Mouse (Mus musculus) liver, postnatal 0 days (tissue): ENCODE data around the gene Ccdc32. TPM values are rescaled to one million over a fixed set of nuclear protein-coding genes. Genes with fewer than 3 reads are reported as not detected.

Source experiments
- ATAC-seq: fragments of 200-750 bp; cut with Nextera tagmentation; 2 replicates; pipeline ENCODE4 v1.8.0; 2017; ENCODE audit warnings: mild to moderate bottlenecking, moderate library complexity
- DNase-seq: peaks from one replicate; pipeline ENCODE4 v3.0.0-alpha.2; 2016
- H3K27ac ChIP-seq: fragments of 300-500 bp; sonication (generic); 2 replicates; pipeline ENCODE4 v1.5.1; 2014; ENCODE audit warnings: antibody characterized with exemption, moderate library complexity, mild to moderate bottlenecking, low read depth
- H3K27me3 ChIP-seq: fragments of 300-500 bp; sonication (generic); 2 replicates; pipeline ENCODE4 v1.6.1; 2014; ENCODE audit warnings: low read length, control low read depth, mixed read lengths; ENCODE audit not compliant: insufficient read depth
- H3K36me3 ChIP-seq: fragments of 300-500 bp; sonication (generic); replicated peaks from 2 replicates; pipeline ENCODE4 v1.6.1; 2014; ENCODE audit warnings: mild to moderate bottlenecking, control low read depth, low read length, moderate library complexity, mixed read lengths; ENCODE audit not compliant: insufficient read depth
- H3K4me1 ChIP-seq: fragments of 300-500 bp; sonication (generic); 2 replicates; pipeline ENCODE4 v1.6.1; 2014; ENCODE audit warnings: antibody characterized with exemption, mild to moderate bottlenecking, control low read depth; ENCODE audit not compliant: insufficient read depth
- H3K4me2 ChIP-seq: fragments of 300-500 bp; sonication (generic); 2 replicates; pipeline ENCODE4 v1.6.1; 2014; ENCODE audit warnings: low read depth, mild to moderate bottlenecking, low read length, moderate library complexity, mixed read lengths
- H3K4me3 ChIP-seq: fragments of 300-500 bp; sonication (generic); 2 replicates; pipeline ENCODE4 v1.5.1; 2014; ENCODE audit warnings: low read depth, low read length
- H3K9ac ChIP-seq: fragments of 300-500 bp; sonication (generic); replicated peaks from 2 replicates; pipeline ENCODE4 v1.6.1; 2014; ENCODE audit warnings: mild to moderate bottlenecking, moderate library complexity
- H3K9me3 ChIP-seq: fragments of 300-500 bp; sonication (generic); 2 replicates; pipeline ENCODE4 v1.6.1; 2016; ENCODE audit warnings: mild to moderate bottlenecking, control low read depth, low read length, mixed read lengths
- CTCF ChIP-seq: sonication (generic); IDR thresholded peaks from 2 replicates; pipeline ENCODE4 v1.5.1; 2016; ENCODE audit warnings: antibody characterized with exemption, low read depth
- EP300 ChIP-seq: IDR thresholded peaks from 2 replicates; pipeline ENCODE4 v1.6.1; 2016; ENCODE audit warnings: antibody characterized with exemption, low read depth, mild to moderate bottlenecking
- WGBS: fragments of 180-500 bp; shearing (Covaris S2); extraction: QIAGEN DNeasy Blood & Tissue Kit; methylation state at CpG from one replicate; pipeline ENCODE4 v1.1.7; 2014; ENCODE audit not compliant: insufficient replicate concordance; 5-methylcytosine and 5-hydroxymethylcytosine counted together
- polyA plus RNA-seq: library from polyadenylated mRNA; unstranded; fragments of >200 nt; fragmentation: Nextera tagmentation; extraction: Ambion mirVana; gene quantifications from 2 replicates; pipeline ENCODE4 v1.2.1, GENCODE M21; 2015

The Ccdc32 gene
- polyA plus RNA-seq, 1 experiment from 2014 or later, result 12.8 TPM

- Histone ChIP-seq H3K27ac (no peak overlapping the region), H3K4me3 (no peak overlapping the region), H3K27me3 (no peaks in the 10 kb centered on the region), H3K9ac (no peak overlapping the region), H3K36me3 (no peaks in the 10 kb centered on the region), H3K4me1 (peaks cover 12% of the 10 kb centered on the region), H3K4me2 (no peak overlapping the region), H3K9me3 (no peaks in the 10 kb centered on the region)
- WGBS, result 76% methylated on average over 2 of the region's 2 CpGs
- DNase-seq (no peak), ATAC-seq (no peak)
- TF ChIP-seq CTCF (no peak), EP300 (no peak)
These were observed 16.0 kb upstream of the Ccdc32 start for GRCm38 (mm10) chr2:119045163-119045562.

DNA sequence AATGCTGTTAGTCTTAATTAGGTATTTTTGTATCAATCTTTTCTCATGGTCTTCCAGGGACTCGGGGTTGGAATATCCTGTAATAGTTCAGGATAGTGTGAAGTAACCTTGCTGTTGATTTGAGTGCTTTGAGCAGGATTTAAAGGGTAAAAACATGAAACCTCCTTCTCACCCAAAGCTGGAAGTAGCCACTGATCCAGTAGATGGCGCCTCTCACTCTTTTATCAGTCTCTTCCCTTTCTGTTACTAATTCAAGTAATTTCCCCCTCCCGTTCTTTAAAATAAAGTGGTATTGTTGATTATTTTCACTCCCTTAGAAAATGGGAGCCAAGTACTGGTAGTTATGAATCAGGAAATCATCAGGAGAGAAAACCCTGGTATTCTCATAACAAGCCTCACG lies 11.7 kb upstream of the Ccdc32 start:
- DNase-seq (no peak), ATAC-seq (no peak)
- Histone ChIP-seq H3K9ac (no peak overlapping the region), H3K27ac (no peak overlapping the region), H3K36me3 (peaks cover 19% of the 10 kb centered on the region), H3K4me3 (no peak overlapping the region), H3K4me1 (no peaks in the 10 kb centered on the region), H3K9me3 (no peaks in the 10 kb centered on the region), H3K27me3 (no peaks in the 10 kb centered on the region), H3K4me2 (no peak overlapping the region)
- TF ChIP-seq CTCF (peak; percentile 70), EP300 (no peak)
- 46% methylated on average over 4 of the region's 4 CpGs for WGBS

DNA sequence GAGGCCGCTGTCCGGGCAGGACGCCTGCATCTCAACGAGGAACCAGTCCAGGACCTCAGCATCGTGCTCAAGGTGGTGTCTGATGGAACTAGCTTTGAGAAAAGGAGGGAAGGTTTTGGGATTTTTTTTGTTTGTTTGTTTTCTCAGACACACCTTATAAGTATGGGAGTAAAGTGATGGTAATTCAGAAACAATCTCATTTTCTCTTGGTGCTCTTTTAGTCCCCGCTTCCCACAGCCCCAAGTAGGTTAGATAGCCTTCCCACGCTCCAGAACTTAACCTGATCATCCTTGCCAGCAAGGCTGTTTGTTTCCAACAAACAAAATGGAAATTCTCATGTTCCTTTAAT lies 6.2 kb upstream of the Ccdc32 start:
- Histone ChIP-seq H3K4me2 (peak overlapping the region; percentile 83), H3K27me3 (no peaks in the 10 kb centered on the region), H3K9me3 (no peaks in the 10 kb centered on the region), H3K4me3 (peak overlapping the region; percentile 64), H3K36me3 (peaks cover 19% of the 10 kb centered on the region), H3K9ac (peak overlapping the region; percentile 73), H3K4me1 (peaks cover 5% of the 10 kb centered on the region), H3K27ac (peak overlapping the region; percentile 69)
- WGBS, result 13% methylated on average over 7 of the region's 7 CpGs
- no peak for ATAC-seq
- no peak for TF ChIP-seq CTCF
- DNase-seq, result no peak

GRCm38 (mm10) chr2:119034656-119035396 lies 5.6 kb upstream of the Ccdc32 start, which contains the start of gene Rpusd2:
TSS of gene Rpusd2 (plus strand) at chr2:119034790.
- no peak for TF ChIP-seq EP300
- TF ChIP-seq CTCF, result peak; percentile 67
- Histone ChIP-seq H3K27ac (peak within 1 kb of the TSS; percentile 69), H3K36me3 (peaks cover 19% of the 10 kb centered on the region), H3K9ac (peak within 1 kb of the TSS; percentile 73), H3K4me1 (peaks cover 5% of the 10 kb centered on the region), H3K4me3 (peak within 1 kb of the TSS; percentile 64), H3K4me2 (peak within 1 kb of the TSS; percentile 83), H3K27me3 (no peaks in the 10 kb centered on the region), H3K9me3 (no peaks in the 10 kb centered on the region)
- DNase-seq (peak; percentile 96), ATAC-seq (peak; percentile 99)
- WGBS, result under 1% methylated on average over 48 of the region's 49 CpGs

DNA sequence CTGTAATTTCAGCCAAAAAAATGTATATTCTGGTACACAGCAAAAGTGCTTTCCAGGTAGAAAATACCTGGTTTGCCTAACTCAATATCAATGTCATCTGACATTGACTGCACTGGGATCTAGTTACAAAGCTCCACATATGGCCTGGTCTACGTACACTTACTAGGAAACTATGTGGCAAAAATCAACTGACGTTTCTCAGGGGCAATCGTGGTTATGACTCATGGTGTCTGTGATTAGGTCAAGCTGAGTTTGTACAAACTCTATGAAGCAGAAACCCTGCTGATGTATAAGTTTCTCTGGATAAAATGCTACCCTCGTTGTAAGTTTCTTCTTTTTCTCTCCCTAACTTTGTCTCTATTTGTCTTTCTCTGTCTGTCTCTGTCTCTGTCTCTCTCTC lies 3.0 kb upstream of the Ccdc32 start:
- H3K4me1 ChIP-seq, result peaks cover 21% of the 10 kb centered on the region
- no peak overlapping the region for H3K4me2 ChIP-seq
- no peaks in the 10 kb centered on the region for H3K9me3 ChIP-seq
- 37% methylated on average over 4 of the region's 4 CpGs for WGBS
- DNase-seq (no peak), ATAC-seq (no peak)
- 0 out of 2 replicates have a peak, but pooled peaks cover 4% of the 10 kb centered on the region for H3K36me3 ChIP-seq
- no peak overlapping the region for H3K4me3 ChIP-seq
- no peak for TF ChIP-seq EP300
- TF ChIP-seq CTCF, result no peak
- H3K27me3 ChIP-seq, result no peaks in the 10 kb centered on the region
- H3K9ac ChIP-seq, result no peak overlapping the region
- H3K27ac ChIP-seq, result no peak overlapping the region

- Histone ChIP-seq H3K9ac (no peak overlapping the region), H3K9me3 (no peaks in the 10 kb centered on the region), H3K27ac (no peak overlapping the region), H3K27me3 (no peaks in the 10 kb centered on the region), H3K4me3 (no peak overlapping the region), H3K4me2 (no peak overlapping the region), H3K36me3 (peaks cover 27% of the 10 kb centered on the region), H3K4me1 (peaks cover 21% of the 10 kb centered on the region)
- 91% methylated on average over 4 of the region's 4 CpGs for WGBS
- DNase-seq, result no peak
- ATAC-seq, result no peak
- TF ChIP-seq EP300 (no peak), CTCF (no peak)
These were observed 2.2 kb downstream of the Ccdc32 start for GRCm38 (mm10) chr2:119026951-119027350.
